8 mouse cellular contexts compared by ENCODE assay signal in genomic region chr8:104602468-104603244, GRCm38 (mm10). TPM values are rescaled to one million over a fixed set of nuclear protein-coding genes. Genes with fewer than 3 reads are reported as not detected.
DNase-seq lines count a peak whose midpoint lies in the region; TF ChIP-seq lines count a peak whose summit lies in the region.

No protein-coding gene starts in this region.

- peaks cover 17% of the 10 kb centered on the region for H3K36me3 ChIP-seq in megakaryocyte, embryonic 14.5 days (replicated peaks; ENCODE audit: low read length)

- H3K9me3 ChIP-seq in megakaryocyte, embryonic 14.5 days = no peaks in the 10 kb centered on the region

- H3K4me1 ChIP-seq in cortical plate, adult 2 months (ENCODE audit: control insufficient read depth, insufficient read depth, low read length) = no peaks in the 10 kb centered on the region
- peaks cover 24% of the 10 kb centered on the region for H3K4me1 ChIP-seq in megakaryocyte, embryonic 14.5 days

- peak; percentile 92 for DNase-seq in adipocyte (ENCODE audit: low spot score)
- DNase-seq in gastrocnemius, postnatal 10 days = peak; percentile 75
- peak; percentile 86 for DNase-seq in induced T-regulatory cell, adult 2 months (ENCODE audit: low read depth)
- peak; percentile 64 to 71 for DNase-seq in left cerebral cortex, adult 8-10 months (ENCODE audit: low spot score in 2 of 2)
- DNase-seq in right cerebral cortex, adult 2 months (ENCODE audit: low spot score in 2 of 2) = peak; percentile 84 to 85
- peak; percentile 62 for DNase-seq in urinary bladder, postnatal 25 days (ENCODE audit: low spot score)

- TF ChIP-seq POLR2A in cortical plate, adult 2 months (IDR thresholded peaks at IDR 0.05; ENCODE audit: extremely low read depth, insufficient read depth, low read length) = no peak

- H3K27ac ChIP-seq in cortical plate, adult 2 months (ENCODE audit: insufficient read depth, low read length) = no peak overlapping the region

- peak; percentile 99 for TF ChIP-seq CTCF in cortical plate, adult 2 months (IDR thresholded peaks at IDR 0.05; ENCODE audit: extremely low read depth, insufficient read depth, low read length)

- no peak overlapping the region for H3K4me3 ChIP-seq in cortical plate, adult 2 months (ENCODE audit: insufficient read depth, low read length)
- H3K4me3 ChIP-seq in megakaryocyte, embryonic 14.5 days (replicated peaks) = peak overlapping the region; percentile 87

- peaks cover 27% of the 10 kb centered on the region for H3K27me3 ChIP-seq in megakaryocyte, embryonic 14.5 days (replicated peaks)

RNA-seq across cellular contexts. Expression of gene Pdp2, which starts 11.4 kb away (rescaled TPM):
- 4.7 and 5.1 TPM in 2 replicates for polyA plus RNA-seq in cortical plate, adult 2 months (2012; rRNA removed)
- total RNA-seq in gastrocnemius, postnatal 10 days (2021) = 1 to 10 TPM; 3.8 to 4.7 TPM
- total RNA-seq in left cerebral cortex, adult 8-10 months (2022) = 10 to 100 TPM in 3 of 4 experiments, 1 to 10 TPM in 1; 9.0 to 11.6 (median 10.4) TPM
- 1.3 TPM in 1 of 2 replicates, not detected in the other for polyA plus RNA-seq in megakaryocyte, embryonic 14.5 days (2012; ENCODE audit: insufficient read depth, low replicate concordance)

RNA-seq across cellular contexts. Expression of gene Cdh16, which starts 21.5 kb away (rescaled TPM):
- polyA plus RNA-seq in cortical plate, adult 2 months (2012; rRNA removed) = not detected in 2 replicates
- under 1 TPM; 0.54 to 0.63 TPM for total RNA-seq in gastrocnemius, postnatal 10 days (2021)
- total RNA-seq in left cerebral cortex, adult 8-10 months (2022) = not detected
- polyA plus RNA-seq in megakaryocyte, embryonic 14.5 days (2012; ENCODE audit: insufficient read depth, low replicate concordance) = not detected in 2 replicates

RNA-seq across cellular contexts. Expression of gene Rrad, which starts 28.5 kb away (rescaled TPM):
- polyA plus RNA-seq in cortical plate, adult 2 months (2012; rRNA removed) = 2.4 and 2.9 TPM in 2 replicates
- total RNA-seq in gastrocnemius, postnatal 10 days (2021) = 10 to 100 TPM; 17.0 to 34.2 TPM
- total RNA-seq in left cerebral cortex, adult 8-10 months (2022) = 1 to 10 TPM; 2.0 to 3.3 (median 2.5) TPM
- 2.2 TPM in 1 of 2 replicates, not detected in the other for polyA plus RNA-seq in megakaryocyte, embryonic 14.5 days (2012; ENCODE audit: insufficient read depth, low replicate concordance)

RNA-seq across cellular contexts. Expression of gene Ciao2b, which starts 39.1 kb away (rescaled TPM):
- 51.2 and 55.8 TPM in 2 replicates for polyA plus RNA-seq in cortical plate, adult 2 months (2012; rRNA removed)
- total RNA-seq in gastrocnemius, postnatal 10 days (2021) = 10 to 100 TPM; 38.3 to 48.5 TPM
- 10 to 100 TPM; 28.4 to 34.8 (median 31.5) TPM for total RNA-seq in left cerebral cortex, adult 8-10 months (2022)
- polyA plus RNA-seq in megakaryocyte, embryonic 14.5 days (2012; ENCODE audit: insufficient read depth, low replicate concordance) = 39.8 and 119 TPM in 2 replicates

Comparison
In these comparisons a context has a peak if more than half of its experiments do, and no peak if none do; other contexts are left out.
1. RNA of gene Rrad, which starts 28.5 kb away (total RNA-seq): 17.0 to 34.2 TPM in gastrocnemius, postnatal 10 days; 2.0 to 3.3 TPM in left cerebral cortex, adult 8-10 months; every median in the first group is over 4 times any median in the second.
2. Peak in every context shown above with its lines, with median percentiles within 50 percentile points of each other: DNase-seq.